Mouse (Mus musculus) megakaryocyte progenitor cell, adult 5-6 weeks (primary cell): Measurements from ENCODE around the gene Amotl1. TPM values are rescaled to one million over a fixed set of nuclear protein-coding genes. Genes with fewer than 3 reads are reported as not detected.
"Not testable (repeated sequence)": the region's sequence is repeated elsewhere in the genome, so short reads cannot be mapped to it uniquely, and the experiment has no call there.

Source experiments
- ATAC-seq: replicated peaks from 2 replicates; pipeline ENCODE4 v1.8.0; 2016; ENCODE audit warnings: mild to moderate bottlenecking, moderate TSS enrichment, inconsistent platforms; ENCODE audit not compliant: poor library complexity
- total RNA-seq, 2 experiments: library from RNA; stranded (forward) in 1 of 2; stranded (reverse) in 1 of 2; fragments of 157-497, 149-512 nt in 1 of 2; fragments of 200-1000 nt in 1 of 2; gene quantifications; 2 replicates each; pipeline versions ENCODE4 v1.2.3 to v1.2.4; 2015 to 2017

Gene Amotl1
- total RNA-seq, 2 experiments from 2014 or later, result not detected

GRCm38 (mm10) chr9:14608521-14608920 is 36.3 kb downstream of the Amotl1 start:
- no peak for ATAC-seq

GRCm38 (mm10) chr9:14607464-14607863 is 37.4 kb downstream of the Amotl1 start:
- no peak for ATAC-seq

DNA sequence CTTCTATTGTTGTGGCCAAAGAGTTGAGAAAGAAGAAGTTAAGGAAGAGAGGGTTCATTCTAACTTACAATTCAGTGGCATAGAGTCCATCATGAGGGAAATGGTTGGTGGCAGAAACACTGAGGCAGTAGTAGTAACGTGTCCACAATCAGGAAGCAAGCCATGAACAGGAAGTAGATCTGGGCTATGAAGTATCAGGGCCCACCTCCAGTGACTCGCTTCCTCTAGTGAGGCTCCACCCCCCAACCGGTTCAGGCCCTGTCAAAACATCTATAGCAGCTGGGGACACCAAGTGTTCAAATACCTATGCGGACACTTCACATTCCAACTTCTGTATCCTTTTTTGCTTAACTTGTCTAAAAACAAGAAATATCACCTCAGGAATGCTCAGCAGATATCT is 38.9 kb downstream of the Amotl1 start:
- ATAC-seq, result no peak

DNA sequence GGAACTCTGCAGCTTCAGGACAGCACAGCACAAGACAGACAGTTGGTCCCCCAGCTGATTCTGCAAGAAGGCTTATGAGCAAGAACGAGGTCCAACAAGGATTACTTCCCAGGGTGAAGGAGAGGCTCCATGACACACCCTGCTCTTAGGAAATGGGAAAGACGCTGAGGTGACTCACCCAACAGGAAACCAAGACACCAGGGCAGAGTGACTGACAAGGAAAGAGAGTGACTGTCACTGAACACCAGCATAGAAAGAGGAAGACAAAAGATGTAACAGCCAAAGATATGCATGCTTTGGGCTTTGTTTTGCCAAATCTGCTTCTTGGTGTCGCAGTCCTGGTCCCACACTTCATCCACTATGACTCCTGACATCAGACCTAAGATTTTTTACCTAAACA is 40.5 kb downstream of the Amotl1 start:
- ATAC-seq, result no peak

- ATAC-seq, result no peak
These were observed 41.4 kb downstream of the Amotl1 start for GRCm38 (mm10) chr9:14603475-14603874.

GRCm38 (mm10) chr9:14599799-14600198 is 45.1 kb downstream of the Amotl1 start:
- no peak for ATAC-seq

DNA sequence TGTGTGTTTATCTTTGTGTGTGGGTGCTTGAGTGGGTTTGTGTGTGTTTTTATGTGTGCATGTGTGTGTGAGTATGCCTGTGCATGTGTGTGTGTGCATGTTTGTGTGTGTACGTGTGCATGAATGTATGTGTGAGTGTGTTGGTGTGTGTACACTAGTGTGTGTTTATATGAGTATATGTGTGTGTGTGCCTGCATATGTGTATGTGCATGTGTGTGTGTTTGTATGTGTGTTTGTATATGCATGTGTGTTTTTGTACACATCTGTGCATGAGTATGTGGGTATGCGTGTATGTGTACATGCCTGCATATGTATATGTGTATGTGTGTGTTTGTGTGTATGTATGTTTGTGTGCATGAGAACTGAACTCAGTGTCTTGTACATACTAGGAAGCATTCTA is 46.7 kb downstream of the Amotl1 start:
- no peak for ATAC-seq

DNA sequence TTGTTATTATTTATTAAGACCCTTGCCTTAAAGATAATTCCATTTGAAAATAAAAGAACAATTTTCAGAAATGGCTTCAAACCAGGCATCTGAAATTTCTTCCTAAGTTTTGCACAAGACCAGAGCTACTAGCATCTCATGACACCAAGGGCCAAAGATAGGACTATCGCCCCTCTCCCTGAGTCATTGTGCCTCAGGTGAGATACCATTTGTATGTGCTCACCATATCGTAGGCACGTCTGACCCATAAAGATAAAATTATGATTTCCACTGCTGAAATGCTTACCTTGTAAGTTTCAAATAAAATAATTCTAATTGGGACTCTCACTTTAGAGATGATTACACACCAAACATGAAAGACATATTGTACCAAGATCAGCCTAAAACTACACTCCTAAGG is 47.4 kb downstream of the Amotl1 start:
- ATAC-seq, result no peak

DNA sequence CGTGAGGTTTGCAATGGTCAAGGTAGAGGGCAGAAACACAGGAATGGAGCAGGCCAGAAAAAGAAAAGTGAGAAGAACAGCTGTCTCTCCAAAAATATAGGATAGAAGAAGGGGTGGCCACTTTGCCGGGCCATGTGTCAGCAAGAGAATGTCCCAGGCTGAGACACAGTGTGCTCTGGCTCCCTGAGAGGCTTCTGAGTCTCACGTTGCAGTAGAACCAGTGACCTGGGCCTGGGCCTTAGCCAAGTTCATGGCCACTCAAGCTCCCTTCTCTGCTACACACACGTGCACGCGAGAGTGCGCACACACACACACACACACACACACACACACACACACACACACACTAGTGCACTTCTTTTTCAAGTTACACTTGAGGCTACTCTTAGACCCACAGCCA is 48.0 kb downstream of the Amotl1 start:
- no peak for ATAC-seq

DNA sequence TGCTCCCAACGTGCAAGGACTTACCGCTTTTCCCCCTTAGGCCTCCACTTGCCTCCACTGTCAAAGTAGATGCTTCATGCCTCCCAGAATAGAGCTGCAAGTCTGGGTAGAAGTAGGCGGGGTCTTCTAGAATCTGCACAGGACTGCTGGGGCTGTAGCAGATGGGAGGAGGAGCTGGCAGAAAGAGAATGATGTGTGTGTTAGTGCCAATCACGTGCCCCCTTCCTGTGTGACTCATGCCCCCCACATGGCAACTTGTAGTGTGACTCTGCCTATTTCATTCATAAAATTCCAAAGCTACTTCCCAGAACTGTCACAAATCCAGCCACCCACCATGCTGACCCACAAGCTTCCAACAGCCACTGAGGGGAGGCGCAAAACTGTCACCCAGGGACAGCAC is 48.4 kb downstream of the Amotl1 start:
- ATAC-seq, result no peak

DNA sequence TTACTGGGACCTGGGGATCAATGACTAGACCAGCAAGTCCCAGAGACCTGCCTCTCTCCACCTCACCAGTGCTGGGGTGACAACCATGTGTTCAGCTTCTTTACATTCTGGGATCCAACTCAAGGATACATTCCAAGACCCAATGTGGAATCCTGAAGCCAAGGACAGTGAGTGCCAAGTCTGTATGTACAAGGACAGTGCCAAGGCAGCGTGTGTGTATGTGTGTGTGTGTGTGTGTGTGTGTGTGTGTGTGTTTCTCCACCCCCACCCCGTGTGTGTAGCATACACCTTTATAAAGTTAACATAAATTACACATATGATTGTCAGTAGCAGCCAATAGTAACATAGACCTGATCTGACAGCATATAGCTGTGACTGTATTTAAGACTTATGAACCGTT is 49.0 kb downstream of the Amotl1 start:
- no peak for ATAC-seq

DNA sequence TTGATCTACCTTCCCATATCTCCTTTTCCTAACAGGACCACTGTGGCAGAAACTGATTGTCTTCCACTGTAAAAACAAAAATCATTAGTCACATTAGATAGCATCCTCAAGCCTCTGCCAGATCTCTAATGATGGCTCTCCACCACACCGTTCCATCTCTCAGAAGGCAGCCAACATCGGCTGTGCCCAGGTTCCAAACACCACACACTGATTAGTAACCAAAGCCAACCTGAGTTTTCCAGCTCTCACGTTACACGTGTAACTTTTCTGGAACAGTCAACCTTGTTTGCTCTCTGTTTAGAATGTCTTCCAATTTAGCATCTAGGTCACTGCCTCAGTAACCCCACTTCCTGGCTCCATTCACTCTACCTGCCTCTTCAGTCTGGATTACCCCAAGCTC is 51.0 kb downstream of the Amotl1 start:
- no peak for ATAC-seq

DNA sequence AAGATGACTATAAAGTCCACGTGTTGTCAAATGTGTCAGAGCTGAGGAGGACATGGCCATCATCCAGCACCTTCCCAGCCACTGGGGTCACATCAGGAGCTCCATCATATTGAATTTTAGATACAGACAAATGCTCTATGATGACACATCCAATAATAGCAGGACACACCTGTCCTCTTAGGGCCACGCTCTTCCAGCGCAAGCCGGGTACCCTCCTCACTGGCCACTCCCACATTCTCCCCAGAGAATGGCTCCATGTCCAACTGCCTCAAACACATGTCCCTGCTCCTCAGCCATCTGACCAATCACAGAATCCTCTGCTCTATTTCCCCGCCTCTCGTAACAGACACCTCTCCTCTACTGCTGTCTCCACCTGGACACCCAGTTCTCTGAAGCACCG is 54.2 kb downstream of the Amotl1 start:
- no peak for ATAC-seq

DNA sequence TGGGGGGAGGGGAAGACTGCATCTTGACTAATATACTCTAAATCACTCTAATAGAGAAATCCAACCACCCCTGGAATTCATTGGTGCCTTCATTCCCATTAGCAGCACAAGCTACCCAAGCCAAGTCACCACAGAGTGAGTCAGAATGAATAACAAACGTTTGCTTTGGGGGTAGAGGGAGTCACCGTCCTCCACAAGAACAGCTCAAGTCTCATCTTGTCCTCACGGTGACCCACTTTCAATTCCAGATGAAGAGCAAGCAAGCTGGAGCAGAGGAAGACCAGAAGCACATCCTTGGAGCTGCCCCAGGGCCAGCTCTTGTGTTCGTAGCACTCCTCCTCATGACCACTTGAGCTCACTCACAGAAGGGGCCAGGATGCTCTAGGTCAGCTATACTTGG is 56.2 kb downstream of the Amotl1 start:
- ATAC-seq, result no peak

DNA sequence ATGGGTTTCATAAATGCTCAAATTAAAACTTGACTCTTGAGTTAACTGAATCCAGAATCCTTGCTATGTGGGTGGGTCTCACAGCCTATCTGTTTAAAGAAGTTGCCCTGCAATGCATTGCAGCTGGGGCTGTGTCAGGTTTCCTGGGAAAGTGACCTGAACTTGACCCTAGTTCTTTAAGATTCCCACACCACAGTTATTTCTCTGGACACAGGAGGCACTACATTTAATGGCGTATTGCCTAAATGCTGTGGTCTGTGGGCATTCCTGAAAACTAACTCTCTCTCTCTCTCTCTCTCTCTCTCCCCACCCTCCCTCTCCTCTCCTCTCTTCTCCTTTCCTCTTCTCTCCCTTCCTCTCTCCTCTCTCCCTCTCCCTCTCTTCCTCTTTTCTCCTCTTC is 59.2 kb downstream of the Amotl1 start:
- no peak for ATAC-seq

DNA sequence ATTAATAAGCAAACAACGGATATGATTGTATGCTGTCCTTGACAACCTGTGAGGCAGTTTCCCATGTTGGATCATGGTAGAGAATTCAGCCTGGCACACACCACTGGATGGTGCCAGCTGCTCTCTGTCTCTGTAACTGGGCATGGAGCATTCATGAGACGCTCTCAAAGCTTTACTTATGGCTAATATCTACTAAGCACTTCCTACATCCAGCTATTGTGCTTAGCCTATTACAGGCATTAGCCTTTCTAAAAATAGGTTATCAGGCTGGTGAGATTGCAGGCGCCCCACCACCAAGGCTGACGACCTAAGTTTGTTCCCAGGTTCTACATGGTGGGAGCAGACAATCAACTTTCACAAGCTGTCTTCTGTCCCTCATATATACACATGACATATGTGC is 65.9 kb downstream of the Amotl1 start:
- ATAC-seq, result no peak

GRCm38 (mm10) chr9:14576359-14576758 is 68.5 kb downstream of the Amotl1 start:
- not testable (repeated sequence) for ATAC-seq

- ATAC-seq, result no peak
These were observed 70.0 kb downstream of the Amotl1 start for GRCm38 (mm10) chr9:14574760-14575399.

DNA sequence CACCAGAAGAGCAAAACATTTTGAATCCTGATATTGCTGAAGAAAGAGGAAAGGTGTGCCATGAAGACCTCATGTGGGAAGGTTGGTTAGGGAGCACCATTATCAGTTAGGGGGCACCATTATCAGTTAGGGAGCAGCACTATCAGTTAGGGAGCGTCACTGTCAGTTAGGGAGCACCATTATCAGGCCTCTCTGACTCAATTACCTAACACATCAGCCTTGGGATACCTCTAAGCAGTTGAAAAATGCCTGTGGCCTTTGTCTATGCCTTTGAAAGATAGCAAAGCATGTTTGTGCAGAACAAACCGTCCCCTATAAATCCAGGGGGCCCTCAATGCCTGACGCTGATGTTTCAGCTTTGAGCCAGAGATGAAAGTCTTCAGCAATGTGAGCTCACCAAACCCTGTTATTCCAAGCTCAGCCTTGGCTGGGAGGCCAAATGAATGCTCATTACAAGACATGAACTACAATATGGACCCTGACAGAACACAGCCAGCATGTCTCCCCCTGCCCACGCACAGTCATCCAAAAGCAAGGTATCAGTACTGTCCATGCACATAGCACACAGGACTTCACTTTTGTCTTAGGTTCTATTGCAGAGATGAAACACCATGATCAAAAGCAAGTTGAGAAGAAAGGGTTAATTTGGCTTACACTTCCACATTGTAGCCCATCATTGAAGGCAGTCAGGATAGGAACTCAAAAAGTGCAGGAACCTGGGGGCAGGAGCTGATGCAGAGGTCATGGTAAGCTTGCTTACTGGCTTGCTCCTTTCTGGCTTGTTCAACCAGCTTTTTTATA is 75.5 kb downstream of the Amotl1 start:
- no peak for ATAC-seq

DNA sequence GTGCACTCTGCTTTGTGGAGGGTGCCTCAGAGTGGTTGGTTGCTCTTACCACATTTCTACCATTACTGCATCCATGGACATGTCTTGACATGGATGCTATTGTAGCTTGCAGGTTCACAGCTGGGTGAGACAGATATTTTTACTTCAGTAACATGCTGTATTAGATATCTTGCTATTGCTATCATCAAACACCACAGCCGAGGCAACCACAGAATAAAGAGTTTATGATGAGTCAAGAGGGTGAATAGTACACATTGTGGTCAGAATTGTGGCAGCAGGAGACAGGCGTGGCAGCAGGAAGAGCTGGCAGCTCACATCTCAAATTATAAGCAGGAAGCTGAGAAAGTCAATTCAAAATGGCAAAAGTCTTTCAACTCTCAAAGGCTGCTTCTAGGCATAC is 76.4 kb downstream of the Amotl1 start:
- peak; percentile 87 for ATAC-seq

GRCm38 (mm10) chr9:14564486-14564885 is 80.4 kb downstream of the Amotl1 start:
- ATAC-seq, result peak; percentile 33; the same call in 1 of the 2 replicates

GRCm38 (mm10) chr9:14563351-14563750 is 81.5 kb downstream of the Amotl1 start:
- ATAC-seq, result no peak

GRCm38 (mm10) chr9:14560545-14560944 is 84.3 kb downstream of the Amotl1 start:
- ATAC-seq, result no peak
